Mouse (Mus musculus) stomach, embryonic 15.5 days (tissue): ENCODE results near the gene Laptm5. TPM values are rescaled to one million over a fixed set of nuclear protein-coding genes. Genes with fewer than 3 reads are reported as not detected.

Experiments
- ATAC-seq: fragments of 200-750 bp; cut with Nextera tagmentation; 2 replicates; pipeline ENCODE4 v1.8.0; 2017; ENCODE audit warnings: low read depth, moderate number of reproducible peaks, moderate TSS enrichment; ENCODE audit not compliant: insufficient read depth, low FRiP score
- H3K27ac ChIP-seq: fragments of 300-500 bp; sonication (generic); 2 replicates; pipeline ENCODE4 v1.5.1; 2015; ENCODE audit warnings: mild to moderate bottlenecking, inconsistent platforms
- H3K27me3 ChIP-seq: fragments of 300-500 bp; sonication (generic); replicated peaks from 2 replicates; pipeline ENCODE4 v1.6.1; 2015; ENCODE audit warnings: inconsistent platforms
- H3K36me3 ChIP-seq: fragments of 300-500 bp; sonication (generic); 2 replicates; pipeline ENCODE4 v1.6.1; 2015; ENCODE audit warnings: inconsistent platforms
- H3K4me1 ChIP-seq: fragments of 300-500 bp; sonication (generic); 2 replicates; pipeline ENCODE4 v1.6.1; 2015; ENCODE audit warnings: inconsistent platforms
- H3K4me2 ChIP-seq: fragments of 300-500 bp; sonication (generic); 2 replicates; pipeline ENCODE4 v1.6.1; 2015; ENCODE audit warnings: mild to moderate bottlenecking, inconsistent platforms
- H3K4me3 ChIP-seq: fragments of 300-500 bp; sonication (generic); replicated peaks from 2 replicates; pipeline ENCODE4 v1.5.1; 2015; ENCODE audit warnings: inconsistent platforms
- H3K9ac ChIP-seq: fragments of 300-500 bp; sonication (generic); 2 replicates; pipeline ENCODE4 v1.6.1; 2015; ENCODE audit warnings: inconsistent platforms
- H3K9me3 ChIP-seq: fragments of 300-500 bp; sonication (generic); 2 replicates; pipeline ENCODE4 v1.6.1; 2016; ENCODE audit warnings: inconsistent platforms
- WGBS: fragments of 180-500 bp; shearing (Covaris S2); methylation state at CpG from one replicate; pipeline ENCODE4 v1.1.7; 2015; 5-methylcytosine and 5-hydroxymethylcytosine counted together
- polyA plus RNA-seq: library from polyadenylated mRNA; unstranded; fragments of >200 nt; fragmentation: Nextera tagmentation; extraction: Ambion mirVana; gene quantifications from 2 replicates; pipeline ENCODE4 v1.2.1, GENCODE M21; 2015

Gene Laptm5
- 49.7 and 49.9 TPM in 2 replicates for polyA plus RNA-seq

DNA sequence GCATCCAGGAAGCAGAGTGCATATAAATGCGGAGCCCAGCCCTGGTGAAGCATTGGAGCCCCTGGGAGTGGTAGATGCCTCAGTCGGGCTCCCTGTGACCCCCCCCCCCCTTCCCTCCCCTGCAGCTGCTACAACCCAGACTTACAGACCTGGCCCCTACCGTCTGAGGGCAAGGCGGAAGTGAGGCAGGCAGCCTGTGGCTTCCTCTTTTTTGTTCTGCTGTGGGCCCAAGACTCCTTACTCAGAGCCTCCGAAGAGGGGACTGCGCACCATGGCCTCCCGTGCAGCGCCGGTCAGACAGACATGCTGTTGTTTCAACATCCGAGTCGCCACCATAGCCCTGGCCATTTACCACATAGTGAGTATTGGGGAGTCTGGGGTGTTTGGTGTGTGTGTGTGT is at the start of gene Laptm5:
Gene Laptm5 (plus strand): TSS at position 49 of the 400 bp plus-strand sequence.
- no peaks in the 10 kb centered on the region for H3K36me3 ChIP-seq
- 52% methylated on average over 11 of the region's 11 CpGs for WGBS
- no peaks in the 10 kb centered on the region for H3K27me3 ChIP-seq
- peak within 1 kb of the TSS; percentile 7; the same call in 1 of the 2 replicates for H3K27ac ChIP-seq
- 0 out of 2 replicates have a peak, but pooled peaks cover 3% of the 10 kb centered on the region for H3K4me1 ChIP-seq
- no peak for ATAC-seq
- no peak within 1 kb of the TSS for H3K4me2 ChIP-seq
- no peaks in the 10 kb centered on the region for H3K9me3 ChIP-seq
- H3K4me3 ChIP-seq = peak within 1 kb of the TSS; percentile 8; the same call in 1 of the 2 replicates
- H3K9ac ChIP-seq = no peak within 1 kb of the TSS

DNA sequence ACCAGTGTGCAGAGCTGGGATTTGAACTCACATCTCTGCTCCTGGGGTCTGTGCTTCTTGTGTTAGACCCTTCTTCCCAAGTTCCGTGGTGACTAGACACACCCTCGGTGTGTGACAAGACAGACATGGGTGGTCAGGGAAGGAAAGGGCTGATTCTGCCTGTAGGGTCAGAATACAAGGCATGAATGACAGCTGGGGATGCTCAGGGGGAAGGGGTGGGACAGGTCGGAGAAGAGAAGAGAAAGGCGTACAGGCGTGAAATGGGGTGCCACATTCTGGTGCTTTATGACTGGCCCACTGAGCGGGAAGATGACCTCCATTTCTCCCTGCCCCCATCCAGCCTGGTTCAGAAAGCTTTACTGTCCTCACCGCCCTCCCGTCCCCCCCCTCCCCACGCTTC is 47.5 kb upstream of the Laptm5 start:
- WGBS = 30% methylated on average over 9 of the region's 9 CpGs

GRCm38 (mm10) chr4:130865901-130866371 is 47.0 kb upstream of the Laptm5 start:
- H3K36me3 ChIP-seq = no peaks in the 10 kb centered on the region
- no peaks in the 10 kb centered on the region for H3K9me3 ChIP-seq
- no peak overlapping the region for H3K27ac ChIP-seq
- H3K27me3 ChIP-seq = peaks cover 8% of the 10 kb centered on the region
- 33% methylated on average over 8 of the region's 8 CpGs for WGBS
- H3K4me1 ChIP-seq = peaks cover 9% of the 10 kb centered on the region; the same call in 1 of the 2 replicates
- H3K4me3 ChIP-seq = no peak overlapping the region
- H3K4me2 ChIP-seq = no peak overlapping the region
- no peak overlapping the region for H3K9ac ChIP-seq
- no peak for ATAC-seq

More for the DNA sequence above, 47.5 kb upstream of the Laptm5 start:
- Histone ChIP-seq H3K4me1 (peaks cover 9% of the 10 kb centered on the region; the same call in 1 of the 2 replicates), H3K36me3 (no peaks in the 10 kb centered on the region), H3K27ac (no peak overlapping the region), H3K4me2 (no peak overlapping the region), H3K4me3 (no peak overlapping the region), H3K27me3 (peaks cover 8% of the 10 kb centered on the region), H3K9me3 (no peaks in the 10 kb centered on the region), H3K9ac (no peak overlapping the region)
- ATAC-seq = no peak

DNA sequence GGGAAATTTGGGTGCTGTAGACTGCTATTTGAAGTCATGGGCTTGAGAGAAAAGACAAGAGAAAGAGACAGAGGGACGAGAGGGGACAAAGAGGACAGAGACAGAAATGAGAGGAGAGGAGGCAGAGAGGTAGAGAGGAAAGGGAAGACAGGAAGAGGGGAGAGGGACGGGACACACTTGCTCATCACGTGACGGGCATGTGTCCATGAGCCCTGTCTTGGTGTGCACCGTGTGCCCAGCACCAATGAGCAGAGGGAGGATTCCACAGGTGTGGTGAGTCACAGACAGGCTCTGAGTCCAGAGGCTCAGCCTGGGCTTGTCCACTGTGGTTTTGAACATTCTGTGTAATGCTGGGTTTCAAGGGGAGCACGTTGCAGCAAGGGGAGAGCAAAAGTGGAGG is 45.0 kb upstream of the Laptm5 start:
- Histone ChIP-seq H3K27ac (no peak overlapping the region), H3K36me3 (no peaks in the 10 kb centered on the region), H3K9me3 (no peaks in the 10 kb centered on the region), H3K4me2 (no peak overlapping the region), H3K4me3 (no peak overlapping the region), H3K27me3 (peaks cover 19% of the 10 kb centered on the region), H3K4me1 (no peaks in the 10 kb centered on the region), H3K9ac (no peak overlapping the region)
- ATAC-seq = no peak
- 56% methylated on average over 6 of the region's 6 CpGs for WGBS

- 54% methylated on average over 5 of the region's 5 CpGs for WGBS
- H3K27me3 ChIP-seq = peaks cover 19% of the 10 kb centered on the region
- H3K9ac ChIP-seq = no peak overlapping the region
- no peak overlapping the region for H3K27ac ChIP-seq
- H3K4me3 ChIP-seq = no peak overlapping the region
- H3K4me1 ChIP-seq = no peaks in the 10 kb centered on the region
- H3K36me3 ChIP-seq = no peaks in the 10 kb centered on the region
- H3K4me2 ChIP-seq = no peak overlapping the region
- ATAC-seq = no peak
- H3K9me3 ChIP-seq = no peaks in the 10 kb centered on the region
These were observed 44.1 kb upstream of the Laptm5 start for GRCm38 (mm10) chr4:130868803-130869202.

DNA sequence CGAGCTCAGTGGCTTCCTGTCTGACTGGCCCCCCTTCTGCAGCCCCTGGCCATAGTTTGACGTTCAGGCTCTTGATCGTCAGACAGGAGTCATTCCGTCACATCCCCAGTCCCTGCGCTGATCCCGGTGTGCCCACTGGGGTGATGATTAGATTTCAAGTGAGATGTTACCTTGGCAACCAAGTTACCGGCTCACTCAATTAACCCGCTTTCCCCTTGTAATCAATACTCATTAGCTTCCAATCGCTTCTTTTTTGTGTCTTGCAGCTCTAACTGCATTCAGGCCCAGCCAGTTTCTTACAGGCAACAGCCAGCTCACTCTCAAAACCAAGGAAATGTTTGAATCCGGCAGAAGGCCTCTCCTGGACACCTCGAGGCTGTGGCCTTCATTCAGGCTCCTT is 40.5 kb upstream of the Laptm5 start:
- Histone ChIP-seq H3K9me3 (no peaks in the 10 kb centered on the region), H3K4me2 (no peak overlapping the region), H3K36me3 (no peaks in the 10 kb centered on the region), H3K27me3 (peaks cover 20% of the 10 kb centered on the region), H3K4me3 (no peak overlapping the region), H3K4me1 (peaks cover 10% of the 10 kb centered on the region), H3K9ac (no peak overlapping the region), H3K27ac (no peak overlapping the region; the same call in 1 of the 2 replicates)
- WGBS = 56% methylated on average over 11 of the region's 11 CpGs
- no peak for ATAC-seq

DNA sequence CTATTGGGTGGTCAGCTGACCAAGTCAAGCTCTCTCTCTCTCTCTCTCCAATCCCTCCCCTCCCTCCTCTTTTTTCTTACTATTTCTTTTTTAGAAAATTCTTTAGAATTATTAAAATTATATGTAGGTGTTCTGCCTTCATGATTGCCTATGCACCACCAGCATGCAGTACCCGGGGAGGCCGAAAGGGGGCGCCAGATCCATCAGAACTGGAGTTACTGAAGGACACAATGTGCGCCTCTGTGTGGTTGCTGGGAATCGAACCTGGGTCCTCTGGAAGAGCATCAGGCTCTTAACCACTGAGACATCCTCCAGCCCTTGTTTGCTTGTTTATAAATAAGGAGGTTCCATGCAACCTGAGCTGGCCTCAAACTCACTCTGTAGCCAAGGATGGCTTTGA is 39.5 kb upstream of the Laptm5 start:
- 79% methylated on average over 5 of the region's 5 CpGs for WGBS
- Histone ChIP-seq H3K4me3 (no peak overlapping the region), H3K4me2 (no peak overlapping the region), H3K27ac (no peak overlapping the region), H3K27me3 (peaks cover 20% of the 10 kb centered on the region), H3K36me3 (no peaks in the 10 kb centered on the region), H3K9me3 (no peaks in the 10 kb centered on the region), H3K9ac (no peak overlapping the region), H3K4me1 (peaks cover 14% of the 10 kb centered on the region)
- no peak for ATAC-seq

DNA sequence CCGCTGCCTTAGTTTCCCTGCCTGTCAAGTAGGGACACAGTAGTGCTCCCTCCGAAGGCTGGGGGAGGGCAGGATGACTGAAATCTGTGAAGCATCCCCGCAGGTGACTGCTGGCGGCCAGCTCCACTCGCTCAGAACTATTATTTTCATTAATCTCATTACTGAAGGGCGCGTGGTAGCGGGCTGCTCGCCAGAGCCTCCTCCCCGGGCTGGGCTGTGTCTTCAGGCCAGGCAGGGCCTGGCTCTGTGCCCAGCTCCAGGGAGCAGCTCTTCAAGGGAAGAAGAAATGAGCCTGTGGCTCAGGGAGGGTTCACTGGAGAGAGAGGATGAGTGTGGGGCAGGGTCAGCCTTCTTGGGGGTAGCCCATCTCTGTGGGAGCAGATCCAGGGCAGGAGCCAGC is 38.3 kb upstream of the Laptm5 start:
- no peaks in the 10 kb centered on the region for H3K9me3 ChIP-seq
- no peaks in the 10 kb centered on the region for H3K36me3 ChIP-seq
- peaks cover 20% of the 10 kb centered on the region for H3K27me3 ChIP-seq
- 13% methylated on average over 10 of the region's 10 CpGs for WGBS
- H3K4me1 ChIP-seq = peaks cover 18% of the 10 kb centered on the region
- no peak overlapping the region for H3K9ac ChIP-seq
- no peak overlapping the region for H3K4me3 ChIP-seq
- peak overlapping the region; percentile 26; the same call in 1 of the 2 replicates for H3K4me2 ChIP-seq
- H3K27ac ChIP-seq = no peak overlapping the region
- ATAC-seq = peak; percentile 67; the same call in 1 of the 2 replicates

GRCm38 (mm10) chr4:130876016-130876726 is 36.8 kb upstream of the Laptm5 start:
- Histone ChIP-seq H3K9ac (no peak overlapping the region), H3K36me3 (no peaks in the 10 kb centered on the region), H3K27me3 (peaks cover 20% of the 10 kb centered on the region), H3K4me1 (peaks cover 18% of the 10 kb centered on the region), H3K4me2 (no peak overlapping the region), H3K9me3 (no peaks in the 10 kb centered on the region), H3K27ac (no peak overlapping the region), H3K4me3 (no peak overlapping the region)
- WGBS = 42% methylated on average over 14 of the region's 14 CpGs
- ATAC-seq = no peak

DNA sequence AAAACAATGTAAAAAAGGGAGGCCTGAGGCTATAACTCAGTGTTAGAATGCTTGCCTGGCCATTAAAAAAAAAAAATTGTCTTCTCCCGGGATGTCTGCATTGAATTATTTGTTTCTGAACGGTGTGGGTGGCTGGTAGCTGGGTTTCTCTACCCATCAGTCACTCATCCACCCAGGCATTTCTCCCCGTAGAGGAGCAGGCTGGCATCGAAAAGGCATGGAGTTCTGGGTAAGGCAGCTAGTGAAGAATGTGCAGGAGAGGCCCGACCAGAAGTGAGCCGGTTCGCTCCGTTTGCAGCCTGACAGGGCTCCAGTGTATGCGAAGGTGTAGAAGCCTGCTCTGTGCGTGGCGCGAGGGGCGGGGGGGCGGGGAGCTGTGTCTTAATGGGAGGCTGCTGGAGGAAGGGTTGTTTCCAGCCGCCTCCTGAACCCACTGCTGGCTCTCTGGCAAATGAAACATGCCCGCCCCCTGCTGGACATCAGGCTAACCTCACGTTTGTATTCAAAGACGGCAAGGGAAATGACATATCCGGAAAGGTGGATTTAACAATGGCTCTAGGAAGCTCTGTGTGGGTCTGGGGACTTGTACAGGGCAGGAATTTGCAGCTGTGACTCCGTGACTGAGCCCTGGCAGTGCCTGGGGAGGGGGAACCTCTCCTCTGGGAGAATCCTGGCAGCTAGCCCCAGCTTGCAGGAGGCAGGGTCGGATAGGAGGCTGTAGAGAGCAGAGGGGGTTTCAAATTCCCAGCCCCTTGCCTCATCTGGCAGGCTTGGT is 34.5 kb upstream of the Laptm5 start:
- H3K36me3 ChIP-seq = no peaks in the 10 kb centered on the region
- H3K4me3 ChIP-seq = 0 out of 2 replicates have a peak overlapping the region, but pooled peaks have one; percentile 8
- H3K9me3 ChIP-seq = no peaks in the 10 kb centered on the region
- H3K4me1 ChIP-seq = peaks cover 18% of the 10 kb centered on the region
- peaks cover 15% of the 10 kb centered on the region for H3K27me3 ChIP-seq
- no peak overlapping the region for H3K27ac ChIP-seq
- peak overlapping the region; percentile 46 for H3K4me2 ChIP-seq
- WGBS = 4% methylated on average over 21 of the region's 21 CpGs
- ATAC-seq = peak; percentile 64; the same call in 1 of the 2 replicates
- no peak overlapping the region; the same call in 1 of the 2 replicates for H3K9ac ChIP-seq

DNA sequence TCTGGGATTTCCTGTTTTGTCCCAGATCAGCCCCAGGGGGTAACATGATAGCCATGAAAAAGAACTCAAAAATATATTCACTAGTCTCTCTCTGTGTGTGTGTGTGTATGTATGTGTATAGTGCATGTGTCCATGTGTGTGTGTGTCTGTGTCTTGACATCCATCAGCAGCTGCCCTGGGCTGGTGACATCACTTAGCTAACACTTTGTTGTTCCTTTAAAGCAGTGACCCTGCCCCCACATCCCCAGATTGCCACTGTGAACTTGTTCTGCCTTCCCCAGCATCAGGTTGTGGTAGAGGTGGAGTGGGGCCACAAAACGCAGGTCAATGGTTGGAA is 33.9 kb upstream of the Laptm5 start:
- H3K36me3 ChIP-seq = no peaks in the 10 kb centered on the region
- no peaks in the 10 kb centered on the region for H3K9me3 ChIP-seq
- 86% methylated on average over 1 of the region's 1 CpGs for WGBS
- no peak for ATAC-seq
- H3K4me1 ChIP-seq = peaks cover 18% of the 10 kb centered on the region
- no peak overlapping the region for H3K27ac ChIP-seq
- peaks cover 15% of the 10 kb centered on the region for H3K27me3 ChIP-seq
- H3K4me3 ChIP-seq = no peak overlapping the region
- H3K9ac ChIP-seq = no peak overlapping the region
- H3K4me2 ChIP-seq = no peak overlapping the region

- Histone ChIP-seq H3K4me3 (no peak overlapping the region), H3K27ac (no peak overlapping the region), H3K4me2 (no peak overlapping the region), H3K9me3 (no peaks in the 10 kb centered on the region), H3K4me1 (peaks cover 7% of the 10 kb centered on the region), H3K27me3 (peaks cover 11% of the 10 kb centered on the region), H3K36me3 (no peaks in the 10 kb centered on the region), H3K9ac (no peak overlapping the region)
- no peak for ATAC-seq
- WGBS = 62% methylated on average over 5 of the region's 5 CpGs
These were observed 31.6 kb upstream of the Laptm5 start for GRCm38 (mm10) chr4:130881336-130881735.
